Mouse (Mus musculus) splenic B cell, adult 2 months (primary cell): Measurements from ENCODE around the gene Llph.
A peak's percentile ranks its signal among the peaks of the same experiment; 100 is the strongest.

Experiments
- DNase-seq: peaks from one replicate; pipeline ENCODE4 v3.0.0-alpha.2; 2011; ENCODE audit warnings: low read depth, low spot score
- H3K27me3 ChIP-seq: 2 replicates; pipeline ENCODE4 v1.6.1; 2012; ENCODE audit warnings: mild to moderate bottlenecking, low read length, moderate library complexity, mixed read lengths; ENCODE audit not compliant: control insufficient read depth, poor library complexity, insufficient read depth, severe bottlenecking
- H3K36me3 ChIP-seq: 2 replicates; pipeline ENCODE4 v1.6.1; 2012; ENCODE audit warnings: mild to moderate bottlenecking, low read length, moderate library complexity, mixed read lengths; ENCODE audit not compliant: control insufficient read depth, poor library complexity, insufficient read depth, severe bottlenecking

Llph gene

DNA sequence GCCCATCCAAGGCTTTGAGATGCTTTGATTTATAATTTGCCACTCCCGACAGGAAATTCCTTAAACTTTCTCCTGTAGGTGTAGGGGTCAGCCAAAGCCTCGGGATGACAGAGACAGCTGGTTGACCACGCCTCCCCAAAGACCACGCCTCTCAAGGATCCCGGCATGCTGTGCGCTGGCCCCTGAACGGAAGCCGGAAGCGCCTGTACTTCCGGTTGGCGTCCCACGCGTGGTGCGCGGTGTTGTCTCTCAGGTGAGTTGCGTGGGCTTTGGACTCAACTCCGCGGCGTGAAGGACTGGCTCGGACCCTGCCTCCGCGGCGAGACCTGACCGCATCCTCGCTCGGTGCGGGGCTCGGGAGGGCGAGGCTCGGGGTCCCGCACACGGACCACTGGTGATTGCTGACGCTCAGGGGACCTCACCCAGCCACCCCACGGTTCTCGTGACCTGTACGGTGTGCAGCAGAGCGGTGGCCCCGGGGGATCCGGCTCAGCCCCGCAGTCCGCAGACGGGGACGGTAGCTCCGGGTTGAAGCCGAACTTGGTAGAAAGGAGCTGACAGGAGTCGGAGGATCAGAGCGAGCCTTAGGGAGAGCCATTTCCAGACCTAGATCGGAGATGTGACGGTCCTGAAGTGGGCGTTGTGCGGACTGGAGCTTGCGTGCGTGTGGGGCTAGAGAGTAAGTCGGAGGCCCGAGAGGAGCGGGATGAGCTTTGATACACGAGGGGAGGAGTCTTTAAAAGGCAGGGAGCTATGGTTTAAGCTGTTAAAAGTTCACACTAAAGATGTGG lies at the start of gene Llph:
TSS of gene Llph (plus strand) at position 200 of the 791 bp plus-strand sequence.
- no peaks in the 10 kb centered on the region for H3K27me3 ChIP-seq
- H3K36me3 ChIP-seq, result peaks cover 6% of the 10 kb centered on the region
- DNase-seq, result peak; percentile 89

GRCm38 (mm10) chr10:120182887-120183286 lies 44.0 kb upstream of the Llph start:
- Histone ChIP-seq H3K36me3 (no peaks in the 10 kb centered on the region), H3K27me3 (no peaks in the 10 kb centered on the region)
- peak; percentile 75 for DNase-seq

- DNase-seq, result peak; percentile 58
- H3K27me3 ChIP-seq, result no peaks in the 10 kb centered on the region
- no peaks in the 10 kb centered on the region for H3K36me3 ChIP-seq
Measured at GRCm38 (mm10) chr10:120183342-120183741, 43.5 kb upstream of the Llph start.

DNA sequence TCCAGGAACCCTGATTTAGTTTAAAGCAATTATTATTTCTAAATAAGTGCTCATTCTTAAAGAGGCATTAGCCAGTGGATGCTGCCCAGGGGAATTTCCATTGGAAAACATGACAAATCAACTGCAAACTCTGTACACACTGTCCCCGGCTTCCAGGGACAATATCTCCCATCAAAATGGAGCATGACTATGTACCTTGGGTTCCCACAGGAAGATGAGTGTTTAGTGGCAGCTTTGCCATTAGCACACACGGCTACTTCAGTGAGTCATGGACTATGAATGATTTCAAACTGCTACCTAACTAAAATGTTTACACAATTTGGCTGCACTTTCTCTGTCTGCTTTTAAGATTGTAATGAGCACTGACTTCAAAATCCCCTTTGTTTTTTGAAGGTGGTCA lies 38.4 kb upstream of the Llph start:
- Histone ChIP-seq H3K27me3 (no peaks in the 10 kb centered on the region), H3K36me3 (no peaks in the 10 kb centered on the region)
- no peak for DNase-seq

DNA sequence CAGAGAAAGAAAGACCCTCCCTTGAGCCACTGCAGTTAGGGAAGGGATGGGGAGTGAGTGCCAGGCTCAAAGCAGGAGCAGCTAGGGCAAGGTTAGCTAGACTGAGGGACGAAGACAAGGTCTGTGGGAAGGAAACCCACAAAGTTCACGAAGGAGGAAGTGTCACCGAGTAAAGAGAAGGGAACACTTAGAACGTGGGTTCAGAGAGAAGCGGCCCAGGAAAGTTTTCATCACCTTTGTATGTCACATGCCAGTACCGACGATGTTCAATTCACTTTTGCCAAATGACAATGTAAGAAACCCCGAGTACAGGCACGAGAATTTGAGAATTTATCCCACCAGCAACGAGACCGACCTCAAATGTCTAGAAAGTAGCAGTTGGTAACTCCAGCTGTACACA lies 37.6 kb upstream of the Llph start:
- peak; percentile 74 for DNase-seq
- no peaks in the 10 kb centered on the region for H3K36me3 ChIP-seq
- no peaks in the 10 kb centered on the region for H3K27me3 ChIP-seq

DNA sequence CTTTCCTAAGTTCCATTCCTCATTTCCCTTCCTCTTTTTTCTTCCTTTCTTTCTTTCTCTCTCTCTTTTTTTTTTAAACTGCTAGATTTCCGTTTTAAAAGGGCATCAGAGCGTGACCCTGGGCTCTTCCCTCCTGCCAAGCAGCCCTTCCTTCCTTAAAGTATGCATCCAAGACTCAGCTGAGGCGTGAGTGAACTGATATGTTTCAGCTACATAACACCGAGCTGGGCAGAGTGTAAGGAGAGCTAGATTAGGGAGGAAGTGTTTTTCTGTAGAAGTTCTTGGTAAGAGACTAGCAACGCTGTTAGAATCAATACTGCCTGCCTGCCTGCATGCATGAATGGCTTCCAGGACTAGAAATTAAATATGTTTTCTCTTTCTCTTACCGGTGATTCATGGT lies 37.1 kb upstream of the Llph start:
- H3K36me3 ChIP-seq, result no peaks in the 10 kb centered on the region
- peak; percentile 55 for DNase-seq
- no peaks in the 10 kb centered on the region for H3K27me3 ChIP-seq

GRCm38 (mm10) chr10:120191165-120191564 lies 35.7 kb upstream of the Llph start:
- Histone ChIP-seq H3K27me3 (no peaks in the 10 kb centered on the region), H3K36me3 (no peaks in the 10 kb centered on the region)
- peak; percentile 88 for DNase-seq

- Histone ChIP-seq H3K36me3 (no peaks in the 10 kb centered on the region), H3K27me3 (no peaks in the 10 kb centered on the region)
- no peak for DNase-seq
Measured at GRCm38 (mm10) chr10:120192278-120192677, 34.6 kb upstream of the Llph start.

- DNase-seq, result peak; percentile 88
- H3K36me3 ChIP-seq, result no peaks in the 10 kb centered on the region
- no peaks in the 10 kb centered on the region for H3K27me3 ChIP-seq
Measured at GRCm38 (mm10) chr10:120193255-120193654, 33.6 kb upstream of the Llph start.

DNA sequence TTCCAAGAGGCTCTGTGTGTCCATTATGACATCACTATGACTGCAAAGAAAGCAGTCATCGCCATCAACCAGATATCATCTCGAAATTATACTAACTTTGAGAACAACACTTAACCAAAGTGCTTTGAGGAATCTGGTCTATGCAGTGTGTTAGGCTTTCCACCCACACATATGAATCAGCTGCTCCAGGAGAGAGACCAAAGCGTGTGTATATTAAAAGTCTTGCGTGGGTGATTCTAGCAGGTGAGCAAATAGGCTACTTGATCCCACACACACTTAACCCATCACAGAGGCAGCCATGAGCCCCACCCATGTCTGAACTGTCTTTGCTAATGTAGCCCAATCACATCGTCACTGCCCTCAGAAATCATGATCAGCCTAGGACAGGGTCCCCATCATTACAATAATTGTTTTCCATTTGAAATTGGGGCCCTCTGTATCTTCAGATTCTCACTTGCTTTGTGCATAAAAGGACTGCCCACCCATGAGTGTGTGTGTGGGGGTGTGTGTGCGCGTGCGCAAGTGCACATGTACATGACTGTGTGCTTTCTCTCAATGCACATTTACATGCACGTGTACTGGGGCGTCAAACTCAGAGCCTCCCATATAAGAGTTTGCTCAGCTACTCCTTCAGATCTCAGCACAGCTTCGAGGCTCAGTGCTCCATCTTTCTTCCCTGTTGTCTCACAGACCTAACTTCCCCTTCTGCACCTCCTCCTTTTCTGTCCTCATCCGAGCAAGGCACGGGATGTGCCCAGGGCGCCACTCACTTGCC lies 29.6 kb upstream of the Llph start:
- Histone ChIP-seq H3K27me3 (no peaks in the 10 kb centered on the region), H3K36me3 (no peaks in the 10 kb centered on the region)
- no peak for DNase-seq

DNA sequence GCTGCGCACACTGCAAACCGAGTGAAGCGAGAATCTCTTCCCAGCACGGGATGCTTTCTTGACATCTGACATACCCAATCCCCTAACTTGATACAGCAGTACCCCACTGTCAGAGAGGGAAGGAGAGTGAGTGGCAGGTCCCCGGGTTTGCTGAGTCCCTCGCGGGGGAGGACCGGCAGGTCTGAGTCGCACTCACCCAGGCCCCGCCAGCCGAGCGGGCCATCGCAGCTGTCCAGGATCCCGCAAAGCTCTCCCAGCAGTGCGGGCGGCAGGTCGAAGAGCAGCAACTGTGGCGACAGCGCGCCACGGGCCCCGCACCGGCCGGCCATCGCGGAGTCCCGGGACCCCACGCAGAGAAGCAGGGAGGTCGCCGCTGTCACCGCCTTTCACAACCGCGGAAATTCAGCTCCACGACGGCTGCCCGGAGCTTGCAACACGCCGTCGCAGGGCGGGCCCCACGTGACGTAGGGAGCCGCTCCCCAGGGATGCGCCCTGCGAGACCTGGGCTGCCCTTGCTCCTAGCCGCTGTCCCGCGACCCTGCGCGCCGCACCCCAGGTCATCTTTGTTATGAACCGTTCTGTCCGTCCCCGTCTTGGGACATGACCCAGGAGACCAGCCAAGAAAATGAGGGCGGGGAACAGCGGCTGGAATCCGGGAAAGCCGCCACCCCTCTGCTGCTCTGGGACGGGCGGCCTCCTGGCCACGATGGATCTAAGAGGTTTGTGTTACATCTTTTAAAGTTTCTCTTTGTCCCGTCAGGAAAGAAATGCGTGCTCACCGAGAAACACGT lies 25.5 kb upstream of the Llph start, which contains the start of gene Tmbim4:
TSS of gene Tmbim4 (plus strand) at position 460 of the 791 bp plus-strand sequence.
- Histone ChIP-seq H3K27me3 (no peaks in the 10 kb centered on the region), H3K36me3 (0 out of 2 replicates have a peak, but pooled peaks cover 3% of the 10 kb centered on the region)
- DNase-seq, result peak; percentile 84

DNA sequence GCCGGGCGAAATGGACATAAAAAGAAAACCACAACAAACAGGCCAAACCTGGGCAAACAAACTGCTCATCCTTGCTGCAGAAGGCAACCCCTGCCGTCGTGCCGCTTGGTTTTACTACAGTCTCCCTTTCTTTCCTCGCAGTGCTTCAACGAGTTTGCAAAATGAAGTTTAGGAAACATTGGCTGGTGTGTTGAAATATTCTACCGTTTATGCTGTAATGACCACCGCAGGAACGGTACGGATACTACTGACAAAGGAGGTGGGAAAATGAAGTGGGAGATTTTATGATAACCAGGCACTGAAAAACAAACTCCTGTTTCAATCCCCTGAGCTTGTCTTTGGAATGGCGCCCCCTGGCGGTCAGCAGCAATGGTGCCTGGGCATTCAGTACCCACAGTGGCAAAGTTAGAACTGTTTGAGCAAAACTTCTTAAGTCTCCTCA lies 24.9 kb upstream of the Llph start, which contains the start of gene Irak3:
TSS of gene Irak3 (minus strand) at position 170 of the 442 bp plus-strand sequence.
- DNase-seq, result peak; percentile 89
- Histone ChIP-seq H3K27me3 (no peaks in the 10 kb centered on the region), H3K36me3 (0 out of 2 replicates have a peak, but pooled peaks cover 3% of the 10 kb centered on the region)

- Histone ChIP-seq H3K27me3 (no peaks in the 10 kb centered on the region), H3K36me3 (0 out of 2 replicates have a peak, but pooled peaks cover 3% of the 10 kb centered on the region)
- DNase-seq, result peak; percentile 81
Measured at GRCm38 (mm10) chr10:120202467-120203250, 24.2 kb upstream of the Llph start.
